Mouse (Mus musculus): ENCODE measurements around the gene Gm33543. TPM values are rescaled to one million over a fixed set of nuclear protein-coding genes. Genes with fewer than 3 reads are reported as not detected.

The Gm33543 gene
- total RNA-seq, 2 experiments from 2014 or later: not detected

GRCm38 (mm10) chr10:95839803-95840202 lies 2.9 kb downstream of the Gm33543 start:
- intact Hi-C loops (cut with DNase I): no loop called here
- no peak for DNase-seq (ENCODE audit: low spot score in 2 of 2)

- DNase-seq (ENCODE audit: low spot score in 2 of 2): no peak
- intact Hi-C loops (cut with DNase I): no loop called here
Measured at GRCm38 (mm10) chr10:95839036-95839435, 3.7 kb downstream of the Gm33543 start.

GRCm38 (mm10) chr10:95836530-95837264 lies 6.0 kb downstream of the Gm33543 start:
- intact Hi-C loops (cut with DNase I): no loop called here
- no peak for DNase-seq (ENCODE audit: low spot score in 2 of 2)

- intact Hi-C loops (cut with DNase I): no loop called here
- no peak for DNase-seq (ENCODE audit: low spot score in 2 of 2)
Measured at GRCm38 (mm10) chr10:95830891-95831290, 11.8 kb downstream of the Gm33543 start.

- intact Hi-C loops (cut with DNase I): no loop called here
- DNase-seq (ENCODE audit: low spot score in 2 of 2): no peak
Measured at GRCm38 (mm10) chr10:95829471-95829870, 13.3 kb downstream of the Gm33543 start.

GRCm38 (mm10) chr10:95828374-95828773 lies 14.4 kb downstream of the Gm33543 start:
- intact Hi-C loops (cut with DNase I): no loop called here
- no peak for DNase-seq (ENCODE audit: low spot score in 2 of 2)

- intact Hi-C loops (cut with DNase I): no loop called here
- no peak for DNase-seq (ENCODE audit: low spot score in 2 of 2)
Measured at GRCm38 (mm10) chr10:95825651-95826050, 17.1 kb downstream of the Gm33543 start.

GRCm38 (mm10) chr10:95818506-95818905 lies 24.2 kb downstream of the Gm33543 start:
- intact Hi-C loops (cut with DNase I): no loop called here
- no peak for DNase-seq (ENCODE audit: low spot score in 2 of 2)

GRCm38 (mm10) chr10:95817419-95818161 lies 25.1 kb downstream of the Gm33543 start:
- intact Hi-C loops (cut with DNase I): no loop called here
- DNase-seq (ENCODE audit: low spot score in 2 of 2): no peak

GRCm38 (mm10) chr10:95814351-95814750 lies 28.4 kb downstream of the Gm33543 start:
- intact Hi-C loops (cut with DNase I): no loop called here
- no peak for DNase-seq (ENCODE audit: low spot score in 2 of 2)

- intact Hi-C loops (cut with DNase I): no loop called here
- no peak for DNase-seq (ENCODE audit: low spot score in 2 of 2)
Measured at GRCm38 (mm10) chr10:95811869-95812268, 30.9 kb downstream of the Gm33543 start.

GRCm38 (mm10) chr10:95801443-95801811 lies 41.3 kb downstream of the Gm33543 start:
- no peak for DNase-seq (ENCODE audit: low spot score in 2 of 2)
- intact Hi-C loops (cut with DNase I): no loop called here

GRCm38 (mm10) chr10:95800693-95801442 lies 41.9 kb downstream of the Gm33543 start:
- intact Hi-C loops (cut with DNase I): no loop called here
- no peak for DNase-seq (ENCODE audit: low spot score in 2 of 2)

- no peak for DNase-seq (ENCODE audit: low spot score in 2 of 2)
- intact Hi-C loops (cut with DNase I): no loop called here
Measured at GRCm38 (mm10) chr10:95797645-95798395, 44.9 kb downstream of the Gm33543 start.

GRCm38 (mm10) chr10:95795500-95795899 lies 47.2 kb downstream of the Gm33543 start:
- DNase-seq (ENCODE audit: low spot score in 2 of 2): no peak
- intact Hi-C loops (cut with DNase I): no loop called here

GRCm38 (mm10) chr10:95794706-95795105 lies 48.0 kb downstream of the Gm33543 start:
- no peak for DNase-seq (ENCODE audit: low spot score in 2 of 2)
- intact Hi-C loops (cut with DNase I): no loop called here

GRCm38 (mm10) chr10:95791427-95791804 lies 51.3 kb downstream of the Gm33543 start:
- DNase-seq (ENCODE audit: low spot score in 2 of 2): no peak
- intact Hi-C loops (cut with DNase I): no loop called here

GRCm38 (mm10) chr10:95790771-95791426 lies 51.8 kb downstream of the Gm33543 start:
- intact Hi-C loops (cut with DNase I): no loop called here
- DNase-seq (ENCODE audit: low spot score in 2 of 2): peak in 1 of 2 experiments; percentile 22

GRCm38 (mm10) chr10:95787176-95787575 lies 55.6 kb downstream of the Gm33543 start:
- intact Hi-C loops (cut with DNase I): no loop called here
- peak in 1 of 2 experiments; percentile 24 for DNase-seq (ENCODE audit: low spot score in 2 of 2)
